Mouse (Mus musculus) CD4-positive, CD25-positive, alpha-beta regulatory T cell (primary cell): ENCODE data around the gene 2310061I04Rik. TPM values are rescaled to one million over a fixed set of nuclear protein-coding genes. Genes with fewer than 3 reads are reported as not detected.

ENCODE experiments used
- polyA plus RNA-seq: library from polyadenylated mRNA; unstranded; fragments of 100-300 nt; shearing (Covaris generic); gene quantifications from one replicate; pipeline ENCODE4 v1.2.1, GENCODE M21; 2017

2310061I04Rik gene
- 41.8 TPM for polyA plus RNA-seq

GRCm38 (mm10) chr17:35896781-35897643 lies at the start of gene 2310061I04Rik:
2310061I04Rik (minus strand) TSS chr17:35897431.

DNA sequence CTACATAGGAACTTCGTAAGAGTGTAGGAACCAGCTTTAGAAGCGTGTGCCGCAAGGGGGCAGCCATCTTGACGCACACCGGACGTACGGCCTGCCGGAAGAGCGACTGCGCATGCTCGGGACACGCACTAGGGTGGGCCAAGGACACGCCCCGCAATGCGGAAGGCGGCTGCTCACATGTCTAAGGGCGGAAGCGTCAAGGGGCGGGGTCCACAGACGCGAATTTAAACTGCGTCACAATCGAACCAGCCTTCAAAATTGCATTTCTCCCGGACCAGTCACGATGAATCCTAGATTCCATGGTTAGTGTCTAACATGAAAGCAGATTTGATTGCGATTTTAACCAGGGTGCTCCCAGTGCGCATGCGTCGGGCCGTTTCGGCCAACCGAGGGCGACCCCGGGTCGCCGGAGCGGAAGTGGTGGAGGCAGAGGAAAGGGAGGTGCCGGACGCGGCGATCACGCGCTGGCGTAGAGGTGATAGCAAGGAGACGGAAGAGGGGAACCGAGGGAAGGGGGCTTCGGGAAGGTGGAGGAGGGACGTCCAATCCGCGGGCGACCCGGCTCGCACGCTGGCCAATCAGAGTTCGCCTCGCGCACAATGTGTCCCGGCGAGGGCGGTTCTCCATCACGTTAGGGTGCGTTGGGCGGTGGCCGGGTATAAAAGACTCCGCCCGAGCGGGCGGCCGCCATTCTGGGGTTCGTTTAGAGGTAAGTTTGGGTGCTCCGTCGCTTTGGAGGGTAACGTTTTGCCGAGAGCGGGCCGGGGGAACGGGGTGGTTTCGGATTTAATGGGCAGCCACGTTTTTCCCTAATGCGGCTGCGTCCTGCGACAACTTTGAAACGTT lies 19.3 kb upstream of the 2310061I04Rik start, which contains the start of the genes Mrps18b and Ppp1r10:
Mrps18b (minus strand) TSS at position 93 of the 846 bp plus-strand sequence.
Ppp1r10 (plus strand) TSS at position 138 of the 846 bp plus-strand sequence.

DNA sequence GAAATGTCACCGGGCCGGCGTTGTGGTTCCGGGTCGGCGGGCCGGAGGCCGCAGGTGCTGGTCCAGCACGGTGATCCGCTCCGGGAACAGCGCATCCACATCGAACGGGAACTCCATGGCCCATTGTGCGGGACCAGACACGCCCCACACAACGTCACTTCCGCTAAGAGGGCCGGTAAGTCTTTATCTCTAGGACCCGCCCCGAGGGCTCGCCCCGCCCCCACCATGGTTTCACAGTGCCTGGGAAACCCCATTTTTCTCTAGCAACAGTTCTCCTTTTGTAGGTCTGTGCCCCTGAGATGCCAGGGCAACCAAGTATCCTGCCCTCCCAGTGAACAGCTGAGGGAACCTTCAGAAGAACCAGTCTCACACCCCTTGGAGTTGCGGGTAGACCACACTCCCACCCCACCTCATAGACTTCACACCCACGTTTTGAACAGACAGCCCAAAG lies 12.7 kb upstream of the 2310061I04Rik start, which contains the start of gene Atat1:
Atat1 (minus strand) TSS at position 157 of the 451 bp plus-strand sequence.

DNA sequence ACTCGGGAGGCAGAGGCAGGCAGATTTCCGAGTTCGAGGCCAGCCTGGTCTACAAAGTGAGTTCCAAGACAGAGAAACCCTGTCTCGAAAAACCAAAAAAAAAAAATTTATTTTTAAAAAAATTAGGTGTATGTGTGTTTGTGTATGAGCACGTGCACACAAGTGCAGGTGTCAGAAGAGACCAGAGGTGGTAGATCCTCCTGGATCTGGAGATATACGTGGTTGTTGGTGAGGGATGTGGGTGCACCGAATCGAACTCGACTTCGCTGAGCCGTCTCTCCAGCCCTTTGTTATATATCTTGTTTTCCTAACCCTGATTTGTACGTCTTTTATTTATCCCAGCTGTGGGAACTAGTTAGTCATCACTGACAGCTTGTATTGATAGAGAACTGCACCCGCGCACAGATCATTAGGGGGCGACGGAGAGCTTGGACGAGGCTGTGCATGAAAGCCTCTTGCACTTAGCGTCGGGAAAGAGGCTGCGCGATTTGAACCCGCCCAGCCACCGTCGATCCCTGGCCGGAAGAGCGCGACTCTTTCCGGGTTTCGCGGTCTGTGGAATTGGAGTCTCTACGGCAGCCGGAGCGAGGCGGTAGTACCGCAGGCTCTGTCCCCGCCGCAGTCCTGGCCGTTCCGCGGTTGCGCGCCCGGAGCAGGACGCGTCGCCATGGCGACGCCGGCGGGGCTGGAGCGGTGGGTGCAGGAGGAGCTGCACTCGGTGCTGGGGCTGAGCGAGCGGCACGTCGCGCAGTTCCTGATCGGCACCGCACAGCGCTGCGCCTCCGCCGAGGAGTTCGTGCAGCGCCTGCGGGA lies 17.8 kb downstream of the 2310061I04Rik start, which contains the start of gene Dhx16:
Dhx16 (plus strand) TSS at position 575 of the 813 bp plus-strand sequence.

GRCm38 (mm10) chr17:35865481-35866280 lies 31.6 kb downstream of the 2310061I04Rik start, which contains the start of gene Ppp1r18:
Ppp1r18 (plus strand) TSS chr17:35865593.

DNA sequence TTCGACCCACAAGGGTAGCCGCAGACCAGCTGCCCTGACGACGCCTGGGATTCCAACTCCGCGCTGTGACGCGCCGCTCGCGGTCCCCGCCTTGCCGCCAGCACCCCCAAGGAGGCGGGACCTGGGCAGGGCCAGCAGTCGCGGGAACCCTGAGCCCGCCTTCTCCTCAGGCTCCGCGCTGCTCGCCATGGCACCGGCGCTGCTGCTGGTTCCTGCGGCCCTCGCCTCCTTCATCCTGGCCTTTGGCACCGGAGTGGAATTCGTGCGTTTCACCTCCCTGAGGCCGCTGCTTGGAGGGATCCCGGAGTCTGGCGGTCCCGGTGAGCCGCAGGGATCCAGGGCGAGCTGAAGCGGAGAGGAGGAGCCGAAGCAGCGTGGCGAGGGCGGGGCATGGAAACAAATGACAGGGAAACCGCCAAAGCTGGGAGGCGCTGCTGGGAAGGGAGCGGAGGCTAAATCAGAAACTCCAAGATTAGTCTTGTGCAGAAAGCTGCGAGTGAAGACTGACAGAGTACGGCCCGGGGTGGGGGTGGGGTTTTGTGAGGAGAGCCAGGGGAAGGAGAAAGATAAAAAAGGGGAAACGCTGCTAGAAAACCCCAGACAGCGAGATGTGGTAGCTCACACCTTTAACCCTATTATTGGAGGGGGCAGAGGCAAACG lies 35.9 kb downstream of the 2310061I04Rik start, which contains the start of gene Nrm:
Nrm (plus strand) TSS at position 121 of the 660 bp plus-strand sequence.

Other genes starting within 250 kb of the 2310061I04Rik start
- 36.5 TPM for gene Vars2, start 229.8 kb downstream of the 2310061I04Rik start, polyA plus RNA-seq
- gene Gtf2h4, start 223.7 kb downstream of the 2310061I04Rik start, polyA plus RNA-seq = 31.0 TPM
- 6.1 TPM for gene Ddr1, start 192.8 kb downstream of the 2310061I04Rik start, polyA plus RNA-seq
- gene Ier3, start 75.7 kb downstream of the 2310061I04Rik start, polyA plus RNA-seq = 0.53 TPM
- 52.9 TPM for gene Flot1, start 74.2 kb downstream of the 2310061I04Rik start, polyA plus RNA-seq
- gene Tubb5, start 59.1 kb downstream of the 2310061I04Rik start, polyA plus RNA-seq = 111 TPM
- 12.9 TPM for gene Mdc1, start 55.9 kb downstream of the 2310061I04Rik start, polyA plus RNA-seq
- 27.5 TPM for gene Nrm, start 36.1 kb downstream of the 2310061I04Rik start, polyA plus RNA-seq
- gene Ppp1r18, start 31.8 kb downstream of the 2310061I04Rik start, polyA plus RNA-seq = 592 TPM
- gene Dhx16, start 17.6 kb downstream of the 2310061I04Rik start, polyA plus RNA-seq = 62.8 TPM
- 19.2 TPM for gene Atat1, start 12.6 kb upstream of the 2310061I04Rik start, polyA plus RNA-seq
- gene Mrps18b, start 19.0 kb upstream of the 2310061I04Rik start, polyA plus RNA-seq = 80.8 TPM
- gene Ppp1r10, start 19.0 kb upstream of the 2310061I04Rik start, polyA plus RNA-seq = 56.7 TPM
- 145 TPM for gene Abcf1, start 72.3 kb upstream of the 2310061I04Rik start, polyA plus RNA-seq
- 70.7 TPM for gene Gnl1, start 82.4 kb upstream of the 2310061I04Rik start, polyA plus RNA-seq
- 38.7 TPM for gene Prr3, start 82.8 kb upstream of the 2310061I04Rik start, polyA plus RNA-seq
- 34.1 TPM for gene H2-T24, start 123.1 kb upstream of the 2310061I04Rik start, polyA plus RNA-seq
- 666 TPM for gene H2-T23, start 135.4 kb upstream of the 2310061I04Rik start, polyA plus RNA-seq
- 225 TPM for gene H2-T22, start 145.3 kb upstream of the 2310061I04Rik start, polyA plus RNA-seq
- 0.13 TPM for gene Gm6034, start 145.5 kb upstream of the 2310061I04Rik start, polyA plus RNA-seq
- not detected for gene Gm11127, start 160.9 kb upstream of the 2310061I04Rik start, polyA plus RNA-seq
- gene Gm19684, start 224.2 kb upstream of the 2310061I04Rik start, polyA plus RNA-seq = 0.91 TPM
- gene Gm7030, start 232.0 kb upstream of the 2310061I04Rik start, polyA plus RNA-seq = 0.26 TPM